Mouse (Mus musculus): ENCODE measurements around the gene Tpm1. TPM values are rescaled to one million over a fixed set of nuclear protein-coding genes. Genes with fewer than 3 reads are reported as not detected.

Gene Tpm1
- 85.7 and 147 TPM in 2 replicates for polyA plus RNA-seq (2015; fragmentation: Nextera tagmentation; extraction: Ambion mirVana)

DNA sequence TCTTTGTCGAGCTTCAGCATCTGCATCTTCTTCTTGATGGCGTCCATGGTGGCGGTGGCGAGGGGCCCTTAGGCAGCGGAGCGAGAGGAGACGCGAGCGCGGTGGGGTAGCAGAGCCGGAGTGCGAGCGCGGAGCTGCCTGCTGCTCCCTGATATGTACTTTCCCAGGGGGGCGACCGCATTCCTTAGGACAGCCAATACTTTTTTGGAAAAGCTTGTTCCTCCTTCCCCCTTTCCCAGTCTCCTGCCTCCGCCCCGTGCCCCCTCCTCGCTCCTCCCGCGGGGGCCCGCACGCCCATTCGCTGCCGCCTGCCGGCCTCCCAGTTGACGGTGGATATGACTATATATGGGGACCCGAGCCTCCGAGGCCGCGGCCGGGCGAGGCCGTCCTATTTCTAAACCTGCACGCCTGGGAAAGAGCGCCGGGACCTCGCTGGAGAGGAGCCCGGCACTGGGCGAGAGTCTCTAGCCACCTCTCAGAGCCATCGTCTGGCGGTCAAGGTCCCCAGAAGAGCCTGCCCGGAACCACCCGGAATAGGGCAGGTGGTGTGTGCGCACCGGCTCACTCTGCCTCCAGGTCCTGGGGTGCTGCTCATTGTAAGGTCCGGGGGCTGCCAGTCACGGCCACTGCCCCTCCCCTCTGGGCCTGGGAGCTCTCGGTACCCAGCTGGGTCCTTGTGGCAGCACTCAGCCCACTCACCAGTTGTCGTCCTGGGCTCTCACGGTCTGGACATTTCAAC is at the start of gene Tpm1:
TSS of gene Tpm1 (minus strand) at position 321 of the 739 bp plus-strand sequence.
- peaks cover 24% of the 10 kb centered on the region for H3K4me1 ChIP-seq (ENCODE audit: insufficient read depth)
- ATAC-seq (peak; percentile 39; the same call in 1 of the 2 replicates), DNase-seq (peak; percentile 49)
- H3K36me3 ChIP-seq (replicated peaks; ENCODE audit: insufficient read depth, low read length): no peaks in the 10 kb centered on the region
- no peaks in the 10 kb centered on the region for H3K9me3 ChIP-seq (ENCODE audit: low read length)
- H3K9ac ChIP-seq (replicated peaks): peak within 1 kb of the TSS; percentile 63
- H3K4me3 ChIP-seq (ENCODE audit: low read depth, low read length): peak within 1 kb of the TSS; percentile 53
- H3K4me2 ChIP-seq (ENCODE audit: low read depth, low read length): peak within 1 kb of the TSS; percentile 81
- 0 out of 2 replicates have a peak, but pooled peaks have one; percentile 1 for TF ChIP-seq CTCF (IDR thresholded peaks at IDR 0.05; ENCODE audit: low read depth)
- no peak for TF ChIP-seq EP300 (IDR thresholded peaks at IDR 0.05; ENCODE audit: low read depth)
- WGBS (ENCODE audit: insufficient replicate concordance): 2% methylated on average over 49 of the region's 51 CpGs
- H3K27ac ChIP-seq (ENCODE audit: low read depth): no peak within 1 kb of the TSS
- peaks cover 59% of the 10 kb centered on the region for H3K27me3 ChIP-seq (ENCODE audit: insufficient read depth, low read length)

DNA sequence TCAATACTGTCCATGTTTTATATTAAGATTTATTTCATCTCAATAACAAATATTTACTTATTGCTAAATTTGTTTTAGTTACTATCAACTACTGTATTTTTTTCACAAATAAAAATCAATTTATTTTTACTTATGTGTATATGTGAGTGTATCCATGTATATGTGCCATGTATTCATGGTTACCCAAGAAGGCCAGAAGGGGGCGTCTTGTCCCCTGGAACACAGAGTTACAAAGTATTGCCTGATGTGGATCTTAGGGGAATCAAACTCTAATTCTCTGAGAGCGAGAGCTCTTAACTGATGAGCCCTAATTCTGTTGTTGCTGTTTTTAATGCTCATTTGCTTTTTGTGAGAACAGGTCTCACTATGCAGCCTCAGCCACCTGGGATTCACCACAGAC is 45.2 kb upstream of the Tpm1 start:
- Histone ChIP-seq H3K4me1 (ENCODE audit: insufficient read depth) (peaks cover 12% of the 10 kb centered on the region), H3K4me2 (ENCODE audit: low read depth, low read length) (no peak overlapping the region), H3K9ac (replicated peaks) (no peak overlapping the region), H3K4me3 (ENCODE audit: low read depth, low read length) (no peak overlapping the region), H3K27me3 (ENCODE audit: insufficient read depth, low read length) (no peaks in the 10 kb centered on the region), H3K27ac (ENCODE audit: low read depth) (no peak overlapping the region), H3K36me3 (replicated peaks; ENCODE audit: insufficient read depth, low read length) (no peaks in the 10 kb centered on the region), H3K9me3 (ENCODE audit: low read length) (no peaks in the 10 kb centered on the region)
- WGBS (ENCODE audit: insufficient replicate concordance): 88% methylated on average over 2 of the region's 2 CpGs
- no peak for DNase-seq
- TF ChIP-seq CTCF (IDR thresholded peaks at IDR 0.05; ENCODE audit: low read depth) (peak; percentile 20; the same call in 1 of the 2 replicates), EP300 (IDR thresholded peaks at IDR 0.05; ENCODE audit: low read depth) (no peak)
- ATAC-seq: no peak

- DNase-seq (no peak), ATAC-seq (no peak)
- TF ChIP-seq EP300 (IDR thresholded peaks at IDR 0.05; ENCODE audit: low read depth) (no peak), CTCF (IDR thresholded peaks at IDR 0.05; ENCODE audit: low read depth) (no peak)
- Histone ChIP-seq H3K9me3 (ENCODE audit: low read length) (no peaks in the 10 kb centered on the region), H3K27ac (ENCODE audit: low read depth) (no peak overlapping the region), H3K4me3 (ENCODE audit: low read depth, low read length) (no peak overlapping the region), H3K36me3 (replicated peaks; ENCODE audit: insufficient read depth, low read length) (no peaks in the 10 kb centered on the region), H3K4me1 (ENCODE audit: insufficient read depth) (peaks cover 12% of the 10 kb centered on the region), H3K9ac (replicated peaks) (no peak overlapping the region), H3K27me3 (ENCODE audit: insufficient read depth, low read length) (no peaks in the 10 kb centered on the region), H3K4me2 (ENCODE audit: low read depth, low read length) (no peak overlapping the region)
- WGBS (ENCODE audit: insufficient replicate concordance): 82% methylated on average over 4 of the region's 4 CpGs
Measured at GRCm38 (mm10) chr9:67092210-67092609, 43.0 kb upstream of the Tpm1 start.

- Histone ChIP-seq H3K9me3 (ENCODE audit: low read length) (no peaks in the 10 kb centered on the region), H3K36me3 (replicated peaks; ENCODE audit: insufficient read depth, low read length) (no peaks in the 10 kb centered on the region), H3K4me2 (ENCODE audit: low read depth, low read length) (no peak overlapping the region), H3K27ac (ENCODE audit: low read depth) (no peak overlapping the region), H3K4me3 (ENCODE audit: low read depth, low read length) (no peak overlapping the region), H3K27me3 (ENCODE audit: insufficient read depth, low read length) (no peaks in the 10 kb centered on the region), H3K9ac (replicated peaks) (no peak overlapping the region), H3K4me1 (ENCODE audit: insufficient read depth) (peaks cover 12% of the 10 kb centered on the region)
- ATAC-seq (no peak), DNase-seq (no peak)
- WGBS (ENCODE audit: insufficient replicate concordance): 53% methylated on average over 7 of the region's 7 CpGs
- TF ChIP-seq CTCF (IDR thresholded peaks at IDR 0.05; ENCODE audit: low read depth): no peak
- TF ChIP-seq EP300 (IDR thresholded peaks at IDR 0.05; ENCODE audit: low read depth): no peak
Measured at GRCm38 (mm10) chr9:67091598-67091997, 42.4 kb upstream of the Tpm1 start.

DNA sequence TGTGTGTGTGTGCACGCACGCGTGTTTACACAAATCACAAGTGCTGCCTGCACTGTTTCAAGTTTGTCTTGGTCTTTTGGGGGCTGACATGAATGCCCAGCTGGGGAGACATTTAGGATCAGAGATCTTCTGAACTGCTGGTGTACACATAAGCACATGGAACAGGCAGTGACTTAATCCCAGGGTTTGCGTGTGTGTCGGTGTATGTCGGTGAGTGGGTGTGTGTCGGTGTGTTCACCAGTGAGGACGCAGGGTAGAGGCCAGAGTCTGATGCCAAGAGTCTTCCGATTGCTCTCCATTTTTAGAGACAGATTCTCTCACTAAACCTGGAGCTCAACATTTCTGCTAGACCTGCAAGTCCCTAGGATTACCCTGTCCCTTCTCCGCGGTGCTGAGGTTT is 41.9 kb upstream of the Tpm1 start:
- no peak overlapping the region for H3K4me2 ChIP-seq (ENCODE audit: low read depth, low read length)
- H3K9ac ChIP-seq (replicated peaks): no peak overlapping the region
- DNase-seq: no peak
- WGBS (ENCODE audit: insufficient replicate concordance): 86% methylated on average over 11 of the region's 11 CpGs
- H3K27me3 ChIP-seq (ENCODE audit: insufficient read depth, low read length): no peaks in the 10 kb centered on the region
- no peak overlapping the region for H3K27ac ChIP-seq (ENCODE audit: low read depth)
- H3K4me1 ChIP-seq (ENCODE audit: insufficient read depth): peaks cover 12% of the 10 kb centered on the region
- H3K36me3 ChIP-seq (replicated peaks; ENCODE audit: insufficient read depth, low read length): no peaks in the 10 kb centered on the region
- no peak for TF ChIP-seq CTCF (IDR thresholded peaks at IDR 0.05; ENCODE audit: low read depth)
- no peak for TF ChIP-seq EP300 (IDR thresholded peaks at IDR 0.05; ENCODE audit: low read depth)
- ATAC-seq: no peak
- no peaks in the 10 kb centered on the region for H3K9me3 ChIP-seq (ENCODE audit: low read length)
- no peak overlapping the region for H3K4me3 ChIP-seq (ENCODE audit: low read depth, low read length)

DNA sequence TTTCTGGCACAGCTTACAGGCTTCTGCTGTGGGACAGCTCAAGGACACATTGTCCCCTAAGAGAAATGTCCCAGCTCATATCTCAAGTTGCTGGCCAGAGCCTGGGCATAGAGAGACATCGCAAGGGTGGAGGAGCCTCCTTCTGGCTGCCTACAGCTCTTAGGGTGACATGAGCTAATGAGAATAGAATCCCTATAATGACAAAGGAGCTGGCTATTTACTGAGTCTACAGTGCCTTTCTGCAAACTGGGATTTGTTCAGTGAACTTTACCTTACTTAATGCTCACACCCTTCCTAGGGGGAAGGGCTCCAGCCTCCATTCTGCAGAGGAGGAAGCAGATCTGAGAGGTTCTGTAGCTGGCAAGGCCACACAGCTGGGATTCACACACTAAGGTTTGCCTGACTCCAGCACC is 41.4 kb upstream of the Tpm1 start:
- 40% methylated on average over 1 of the region's 1 CpGs for WGBS (ENCODE audit: insufficient replicate concordance)
- peak; percentile 51; the same call in 1 of the 2 replicates for ATAC-seq
- no peak overlapping the region for H3K27ac ChIP-seq (ENCODE audit: low read depth)

More for the DNA sequence above, 41.4 kb upstream of the Tpm1 start:
- no peak for TF ChIP-seq CTCF (IDR thresholded peaks at IDR 0.05; ENCODE audit: low read depth)
- Histone ChIP-seq H3K4me1 (ENCODE audit: insufficient read depth) (peaks cover 12% of the 10 kb centered on the region), H3K36me3 (replicated peaks; ENCODE audit: insufficient read depth, low read length) (no peaks in the 10 kb centered on the region), H3K27me3 (ENCODE audit: insufficient read depth, low read length) (no peaks in the 10 kb centered on the region), H3K9ac (replicated peaks) (no peak overlapping the region), H3K4me3 (ENCODE audit: low read depth, low read length) (no peak overlapping the region), H3K9me3 (ENCODE audit: low read length) (no peaks in the 10 kb centered on the region), H3K4me2 (ENCODE audit: low read depth, low read length) (no peak overlapping the region)
- no peak for DNase-seq

Data from liver, postnatal 0 days (tissue).